Mouse (Mus musculus) lung, adult 2 months (tissue): ENCODE results near the gene Fam160a1.

Experiments used
- CTCF ChIP-seq: fragments of 200-500 bp; IDR thresholded peaks from 2 replicates; pipeline ENCODE4 v1.5.1; 2011; ENCODE audit warnings: mild to moderate bottlenecking, low read length, control low read depth; ENCODE audit not compliant: insufficient read depth
- POLR2A ChIP-seq: fragments of 200-500 bp; IDR thresholded peaks from 2 replicates; pipeline ENCODE4 v1.6.1; 2011; ENCODE audit warnings: low read depth, mild to moderate bottlenecking, control low read depth, low read length, borderline replicate concordance; ENCODE audit errors: extremely low read depth

- no peak for TF ChIP-seq POLR2A
- no peak for TF ChIP-seq CTCF
These were observed 10.7 kb upstream of the Fam160a1 start for GRCm38 (mm10) chr3:85827815-85828214.
